Mouse (Mus musculus): ENCODE measurements around the gene Serhl. TPM values are rescaled to one million over a fixed set of nuclear protein-coding genes. Genes with fewer than 3 reads are reported as not detected.

Serhl gene
- polyA plus RNA-seq, 1 experiment from 2014 or later = 58.9 TPM

DNA sequence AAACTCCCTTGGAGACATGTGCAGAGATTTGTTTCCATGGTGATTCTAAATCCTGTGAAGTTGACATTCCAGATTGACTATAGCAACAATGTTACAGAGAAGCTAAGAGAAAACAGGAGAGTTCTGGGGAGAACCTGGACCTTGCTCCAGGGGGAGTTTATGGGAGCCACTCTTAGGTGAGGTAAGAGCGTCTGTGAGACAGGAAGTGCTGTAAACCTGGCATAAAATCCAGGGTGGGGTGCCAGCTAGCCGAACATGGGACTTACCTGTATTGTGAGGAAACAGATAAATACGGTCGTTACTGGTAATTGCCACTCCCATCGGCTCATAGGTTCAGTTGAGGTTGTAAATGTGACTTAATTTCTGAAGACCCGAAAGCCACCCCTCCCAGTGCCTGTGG is 17.1 kb downstream of the Serhl start:
- Histone ChIP-seq H3K27me3 (replicated peaks) (no peaks in the 10 kb centered on the region), H3K9me3 (replicated peaks) (no peaks in the 10 kb centered on the region), H3K27ac (ENCODE audit: poor library complexity, severe bottlenecking) (no peak overlapping the region), H3K36me3 (peaks cover 30% of the 10 kb centered on the region), H3K9ac (no peak overlapping the region), H3K4me1 (replicated peaks) (peaks cover 3% of the 10 kb centered on the region), H3K4me2 (no peak overlapping the region), H3K4me3 (no peak overlapping the region)
- WGBS = 79% methylated on average over 6 of the region's 6 CpGs
- ATAC-seq (ENCODE audit: insufficient number of reproducible peaks, low FRiP score) = no peak

DNA sequence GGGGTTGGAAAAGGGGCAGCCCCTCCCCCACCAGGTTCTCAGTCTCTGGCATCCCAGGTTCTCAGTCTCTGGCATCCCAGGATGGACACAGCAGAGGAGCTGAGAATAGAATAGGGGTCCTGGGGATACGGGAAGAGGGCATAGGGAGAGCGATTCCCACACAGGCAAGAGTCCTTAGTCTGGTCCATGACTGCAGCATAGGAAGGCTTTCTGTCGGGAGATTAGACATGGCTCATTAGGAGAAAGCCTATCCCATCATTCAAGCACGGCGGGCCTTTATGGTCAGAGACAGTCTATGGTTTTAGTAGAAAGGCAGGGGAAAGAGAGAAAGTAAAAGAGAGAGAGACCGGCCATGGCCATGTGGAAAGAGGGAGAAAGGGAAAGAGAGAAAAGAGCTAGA is 18.5 kb downstream of the Serhl start:
- ATAC-seq (ENCODE audit: insufficient number of reproducible peaks, low FRiP score) = no peak
- Histone ChIP-seq H3K4me1 (replicated peaks) (peaks cover 3% of the 10 kb centered on the region), H3K4me3 (no peak overlapping the region), H3K9ac (no peak overlapping the region), H3K27me3 (replicated peaks) (no peaks in the 10 kb centered on the region), H3K36me3 (peaks cover 30% of the 10 kb centered on the region), H3K27ac (ENCODE audit: poor library complexity, severe bottlenecking) (no peak overlapping the region), H3K4me2 (no peak overlapping the region), H3K9me3 (replicated peaks) (no peaks in the 10 kb centered on the region)
- WGBS = 72% methylated on average over 6 of the region's 6 CpGs

DNA sequence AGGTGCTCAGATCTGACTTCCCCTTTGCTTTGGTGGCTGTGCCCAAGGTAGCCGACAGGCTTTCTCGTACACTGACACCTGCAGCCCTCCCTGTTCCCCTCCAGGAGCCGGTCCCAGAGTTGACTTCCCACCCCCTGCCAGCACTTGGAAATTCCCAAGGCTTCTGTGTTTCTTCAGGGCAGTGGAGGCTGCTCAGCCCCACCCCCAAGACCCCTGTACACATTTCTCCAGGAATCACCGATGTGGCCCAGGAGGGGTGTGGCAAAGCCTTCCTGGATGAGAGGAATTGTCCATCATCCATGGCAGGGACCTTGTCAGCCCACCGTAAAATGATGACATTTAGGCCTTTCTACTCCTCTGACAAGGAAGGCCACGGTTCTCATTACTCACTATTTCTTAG is 22.0 kb downstream of the Serhl start:
- no peaks in the 10 kb centered on the region for H3K27me3 ChIP-seq (replicated peaks)
- WGBS = 54% methylated on average over 6 of the region's 6 CpGs
- no peak for ATAC-seq (ENCODE audit: insufficient number of reproducible peaks, low FRiP score)

DNA sequence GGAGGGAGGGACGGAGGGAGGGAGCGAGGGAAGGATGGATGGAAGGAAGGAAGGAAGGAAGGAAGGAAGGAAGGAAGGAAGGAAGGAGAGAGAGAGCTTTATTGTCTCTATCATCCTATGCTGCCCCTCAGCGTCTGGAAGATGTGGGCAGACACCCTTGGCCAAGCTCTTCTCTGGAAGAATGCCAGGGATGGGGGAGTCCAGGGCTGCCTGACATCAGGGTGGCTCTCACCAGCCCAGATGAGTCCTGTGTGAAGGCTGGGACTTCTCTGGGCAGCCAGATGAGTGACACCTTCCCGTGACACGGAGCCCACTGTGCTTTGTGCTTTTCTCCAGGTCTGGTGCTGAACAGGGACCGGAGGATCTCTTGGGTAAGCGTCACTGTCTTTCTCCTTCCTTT is 22.6 kb downstream of the Serhl start:
- no peaks in the 10 kb centered on the region for H3K9me3 ChIP-seq (replicated peaks)
- H3K4me2 ChIP-seq = no peak overlapping the region
- peaks cover 13% of the 10 kb centered on the region for H3K4me1 ChIP-seq (replicated peaks)
- H3K27ac ChIP-seq (ENCODE audit: poor library complexity, severe bottlenecking) = no peak overlapping the region
- H3K9ac ChIP-seq = no peak overlapping the region
- H3K27me3 ChIP-seq (replicated peaks) = no peaks in the 10 kb centered on the region
- peaks cover 31% of the 10 kb centered on the region for H3K36me3 ChIP-seq
- H3K4me3 ChIP-seq = no peak overlapping the region
- 71% methylated on average over 7 of the region's 7 CpGs for WGBS
- ATAC-seq (ENCODE audit: insufficient number of reproducible peaks, low FRiP score) = no peak

More for the DNA sequence above, 22.0 kb downstream of the Serhl start:
- no peak overlapping the region for H3K9ac ChIP-seq
- no peak overlapping the region for H3K4me3 ChIP-seq
- H3K4me1 ChIP-seq (replicated peaks) = peaks cover 13% of the 10 kb centered on the region
- H3K9me3 ChIP-seq (replicated peaks) = no peaks in the 10 kb centered on the region
- no peak overlapping the region for H3K27ac ChIP-seq (ENCODE audit: poor library complexity, severe bottlenecking)
- H3K4me2 ChIP-seq = no peak overlapping the region
- peaks cover 31% of the 10 kb centered on the region for H3K36me3 ChIP-seq

DNA sequence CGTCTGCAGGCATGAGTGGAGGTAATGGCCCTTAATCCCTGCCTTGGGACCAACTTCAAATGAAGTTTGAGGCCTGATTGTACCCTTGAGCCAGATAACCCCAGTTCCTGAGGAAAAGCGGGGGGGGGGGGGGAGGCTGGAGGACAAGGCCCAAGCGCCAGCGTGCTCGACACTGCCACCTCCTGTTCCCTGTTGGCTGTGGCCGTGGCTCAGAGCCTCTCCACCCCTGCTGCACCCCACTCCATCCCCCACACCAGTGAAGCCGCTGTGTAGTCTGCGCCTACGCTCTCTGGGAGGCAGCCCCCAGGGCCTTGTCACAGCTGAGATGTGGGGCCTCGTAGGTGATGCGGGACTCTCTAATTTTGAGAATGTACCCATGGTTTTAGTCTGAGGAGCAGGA is 23.6 kb downstream of the Serhl start:
- Histone ChIP-seq H3K9ac (no peak overlapping the region), H3K4me3 (no peak overlapping the region), H3K4me2 (peak overlapping the region; percentile 36; the same call in 1 of the 2 replicates), H3K27me3 (replicated peaks) (no peaks in the 10 kb centered on the region), H3K27ac (ENCODE audit: poor library complexity, severe bottlenecking) (no peak overlapping the region), H3K36me3 (peaks cover 40% of the 10 kb centered on the region), H3K4me1 (replicated peaks) (peaks cover 13% of the 10 kb centered on the region), H3K9me3 (replicated peaks) (no peaks in the 10 kb centered on the region)
- WGBS = 12% methylated on average over 11 of the region's 11 CpGs
- ATAC-seq (ENCODE audit: insufficient number of reproducible peaks, low FRiP score) = 0 out of 2 replicates have a peak, but pooled peaks have one; percentile 62

DNA sequence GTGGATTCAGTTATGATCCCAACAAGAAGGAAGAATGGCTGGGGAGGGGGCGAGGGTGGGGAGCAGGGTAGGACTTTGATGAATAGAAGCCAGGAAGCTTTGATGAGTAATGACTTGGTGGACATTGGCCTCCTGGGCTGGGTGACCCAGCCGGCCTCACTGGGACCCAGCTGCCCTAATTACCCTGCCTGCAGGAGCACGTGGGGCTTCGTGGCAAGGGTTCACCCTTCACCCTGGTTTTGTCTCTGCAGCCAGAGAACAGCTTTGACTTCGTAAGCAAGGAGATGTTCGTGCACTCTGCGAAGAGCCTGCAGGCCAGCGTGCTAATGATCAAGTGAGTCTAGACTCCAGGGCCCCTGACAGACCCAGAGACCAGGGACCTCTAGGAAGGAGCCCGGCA is 24.8 kb downstream of the Serhl start:
- Histone ChIP-seq H3K27me3 (replicated peaks) (no peaks in the 10 kb centered on the region), H3K9me3 (replicated peaks) (no peaks in the 10 kb centered on the region), H3K4me1 (replicated peaks) (peaks cover 17% of the 10 kb centered on the region), H3K9ac (no peak overlapping the region), H3K4me3 (no peak overlapping the region), H3K4me2 (no peak overlapping the region), H3K36me3 (peaks cover 51% of the 10 kb centered on the region), H3K27ac (ENCODE audit: poor library complexity, severe bottlenecking) (no peak overlapping the region)
- WGBS = 84% methylated on average over 9 of the region's 9 CpGs
- no peak for ATAC-seq (ENCODE audit: insufficient number of reproducible peaks, low FRiP score)

DNA sequence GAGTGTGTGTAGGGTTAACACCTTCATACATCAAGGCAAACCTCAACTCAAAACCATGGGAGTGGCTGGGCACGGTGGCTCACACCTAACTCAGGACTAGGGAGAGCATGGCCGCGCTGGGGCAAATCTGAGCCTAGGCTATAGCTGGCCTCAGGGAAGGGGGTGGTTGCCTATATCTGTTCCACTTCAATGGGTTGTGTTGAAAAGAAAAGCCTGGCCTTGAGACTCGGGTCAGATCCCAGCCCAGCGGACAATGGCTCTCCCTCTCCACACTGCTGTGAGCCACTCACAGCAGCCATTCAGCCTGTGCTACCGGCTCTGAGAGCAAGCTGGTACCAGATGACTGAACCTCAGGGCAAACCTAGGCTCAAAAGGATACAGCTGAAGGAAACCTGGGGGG is 25.8 kb downstream of the Serhl start:
- Histone ChIP-seq H3K4me1 (replicated peaks) (peaks cover 17% of the 10 kb centered on the region), H3K4me2 (no peak overlapping the region), H3K4me3 (no peak overlapping the region), H3K27ac (ENCODE audit: poor library complexity, severe bottlenecking) (no peak overlapping the region), H3K9me3 (replicated peaks) (no peaks in the 10 kb centered on the region), H3K9ac (no peak overlapping the region), H3K36me3 (peaks cover 55% of the 10 kb centered on the region), H3K27me3 (replicated peaks) (no peaks in the 10 kb centered on the region)
- 74% methylated on average over 6 of the region's 6 CpGs for WGBS
- ATAC-seq (ENCODE audit: insufficient number of reproducible peaks, low FRiP score) = no peak

DNA sequence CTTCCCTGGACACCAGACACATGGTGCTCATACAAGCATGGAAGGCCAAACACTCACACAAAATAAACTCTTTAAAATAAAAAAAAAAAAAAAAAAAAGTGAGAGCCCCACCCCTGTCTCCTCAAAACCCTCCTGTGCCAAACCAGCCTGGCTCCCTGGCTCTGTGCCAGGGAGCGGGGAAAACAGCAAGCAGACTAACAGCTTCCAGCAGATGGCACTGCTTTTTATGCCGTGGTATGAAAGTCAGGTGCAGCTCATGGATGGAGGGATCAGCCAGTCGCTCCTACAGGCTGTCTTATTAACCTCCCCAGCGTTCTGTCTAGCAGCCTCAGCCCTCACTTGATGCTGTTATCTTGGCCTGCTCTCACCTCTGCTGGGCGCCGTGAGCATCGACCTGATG is 29.1 kb downstream of the Serhl start:
- H3K27ac ChIP-seq (ENCODE audit: poor library complexity, severe bottlenecking) = no peak overlapping the region
- ATAC-seq (ENCODE audit: insufficient number of reproducible peaks, low FRiP score) = no peak
- no peaks in the 10 kb centered on the region for H3K9me3 ChIP-seq (replicated peaks)
- H3K9ac ChIP-seq = no peak overlapping the region
- peaks cover 57% of the 10 kb centered on the region for H3K36me3 ChIP-seq
- H3K4me2 ChIP-seq = no peak overlapping the region
- H3K4me1 ChIP-seq (replicated peaks) = peaks cover 18% of the 10 kb centered on the region
- H3K4me3 ChIP-seq = no peak overlapping the region
- WGBS = 45% methylated on average over 7 of the region's 7 CpGs
- no peaks in the 10 kb centered on the region for H3K27me3 ChIP-seq (replicated peaks)

DNA sequence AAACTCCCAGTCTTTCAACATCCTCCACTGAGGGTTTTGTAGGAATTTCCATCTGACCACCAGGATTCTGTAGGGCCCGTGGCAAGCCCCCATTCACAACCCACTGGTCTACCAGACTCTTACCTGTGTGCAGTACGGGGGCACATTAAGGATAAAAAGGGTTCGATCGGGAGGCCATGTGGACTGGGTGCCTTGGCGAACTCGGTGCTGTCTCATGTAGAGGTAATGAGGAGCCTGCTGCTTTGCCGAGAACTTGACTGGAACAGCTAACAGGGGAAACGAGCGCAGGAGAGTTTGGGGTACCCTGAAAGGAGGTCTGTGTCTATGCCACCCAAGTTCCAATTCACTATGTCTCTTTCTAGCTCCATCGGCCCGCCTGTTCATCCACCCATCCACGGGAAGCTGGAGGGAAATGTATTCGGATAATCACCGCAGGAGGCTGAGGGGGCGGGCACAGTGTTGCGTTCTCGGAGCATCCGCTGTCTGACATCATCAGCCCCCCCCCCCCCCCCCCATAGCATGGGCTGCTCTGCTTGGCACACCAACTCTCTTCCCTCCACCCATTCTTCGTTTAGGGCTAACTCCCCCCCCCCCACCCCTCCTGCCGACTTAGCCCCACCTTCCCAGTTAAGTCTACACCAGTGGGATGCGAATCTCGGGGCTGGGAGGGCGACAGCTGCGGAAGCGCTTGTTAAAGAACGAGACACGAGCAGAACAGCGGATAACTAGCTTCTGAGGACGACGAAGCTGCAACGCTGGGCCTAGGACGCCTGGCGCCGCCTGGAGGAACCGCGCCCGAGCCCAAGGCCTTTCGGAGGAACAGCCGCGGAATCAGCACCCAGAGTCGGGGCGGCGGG is 32.6 kb downstream of the Serhl start:
- peaks cover 12% of the 10 kb centered on the region for H3K4me1 ChIP-seq (replicated peaks)
- peak overlapping the region; percentile 78 for H3K9ac ChIP-seq
- no peaks in the 10 kb centered on the region for H3K27me3 ChIP-seq (replicated peaks)
- H3K4me2 ChIP-seq = peak overlapping the region; percentile 96
- H3K36me3 ChIP-seq = peaks cover 51% of the 10 kb centered on the region
- ATAC-seq (ENCODE audit: insufficient number of reproducible peaks, low FRiP score) = peak; percentile 54
- H3K27ac ChIP-seq (ENCODE audit: poor library complexity, severe bottlenecking) = peak overlapping the region; percentile 57
- H3K4me3 ChIP-seq = peak overlapping the region; percentile 87
- H3K9me3 ChIP-seq (replicated peaks) = no peaks in the 10 kb centered on the region
- WGBS = 3% methylated on average over 41 of the region's 43 CpGs

DNA sequence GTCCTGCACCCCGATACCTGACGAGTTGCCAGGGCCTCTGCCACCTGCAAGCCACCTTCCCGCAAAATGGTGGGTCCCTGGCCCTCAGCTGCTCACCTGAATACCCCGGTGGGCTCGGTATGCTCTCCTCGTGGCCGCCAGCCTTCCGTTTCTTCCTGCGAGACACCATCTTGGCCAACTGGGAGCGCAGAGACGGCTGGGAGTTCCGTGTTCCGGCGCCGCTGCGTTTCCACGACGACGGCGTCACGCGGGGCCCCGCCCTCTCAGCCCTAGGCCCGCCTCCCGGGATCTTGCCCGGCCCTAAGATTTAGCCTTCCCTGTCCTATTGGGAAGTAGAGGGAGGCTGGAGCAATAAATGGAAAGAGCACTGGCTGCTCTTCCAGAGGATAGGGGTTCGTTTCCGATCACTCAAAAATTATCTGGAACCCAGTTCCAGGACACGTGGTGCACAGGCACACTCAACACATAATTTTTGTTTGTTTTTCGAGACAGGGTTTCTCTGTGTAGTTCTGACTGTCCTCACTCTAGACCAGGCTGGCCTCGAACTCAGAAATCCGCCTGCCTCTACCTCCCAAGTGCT is 33.4 kb downstream of the Serhl start, which contains the start of gene Rrp7a:
Gene Rrp7a (minus strand): TSS at position 236 of the 580 bp plus-strand sequence.
- 9% methylated on average over 32 of the region's 32 CpGs for WGBS
- H3K4me3 ChIP-seq = peak within 1 kb of the TSS; percentile 87
- peak; percentile 91 for ATAC-seq (ENCODE audit: insufficient number of reproducible peaks, low FRiP score)
- peaks cover 12% of the 10 kb centered on the region for H3K4me1 ChIP-seq (replicated peaks)
- H3K27me3 ChIP-seq (replicated peaks) = no peaks in the 10 kb centered on the region
- H3K4me2 ChIP-seq = peak within 1 kb of the TSS; percentile 96
- H3K27ac ChIP-seq (ENCODE audit: poor library complexity, severe bottlenecking) = peak within 1 kb of the TSS; percentile 57
- H3K36me3 ChIP-seq = peaks cover 51% of the 10 kb centered on the region
- H3K9ac ChIP-seq = peak within 1 kb of the TSS; percentile 78
- no peaks in the 10 kb centered on the region for H3K9me3 ChIP-seq (replicated peaks)

DNA sequence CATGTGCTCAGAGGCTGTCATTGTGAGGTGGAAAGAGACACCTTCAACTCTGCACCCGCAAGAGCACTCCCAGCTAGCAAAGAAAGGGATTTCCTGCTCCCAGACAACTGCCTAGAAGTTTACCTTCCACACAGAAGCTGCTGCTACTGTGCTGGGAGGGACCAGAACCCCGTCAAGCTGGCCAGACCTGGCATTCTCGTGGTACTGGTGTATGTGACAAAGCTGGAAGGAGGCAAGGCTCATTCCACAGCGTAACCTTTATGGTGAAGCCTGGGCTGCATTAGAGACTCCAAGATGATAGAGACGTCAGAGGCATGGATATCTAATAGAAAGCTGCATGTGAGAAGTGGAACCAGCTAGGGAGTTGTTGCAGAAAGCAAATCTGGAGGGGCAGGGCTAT is 35.3 kb downstream of the Serhl start:
- Histone ChIP-seq H3K27ac (ENCODE audit: poor library complexity, severe bottlenecking) (no peak overlapping the region), H3K36me3 (peaks cover 52% of the 10 kb centered on the region), H3K4me3 (no peak overlapping the region), H3K27me3 (replicated peaks) (no peaks in the 10 kb centered on the region), H3K4me1 (replicated peaks) (peaks cover 8% of the 10 kb centered on the region), H3K9ac (no peak overlapping the region), H3K9me3 (replicated peaks) (no peaks in the 10 kb centered on the region), H3K4me2 (no peak overlapping the region)
- WGBS = 68% methylated on average over 5 of the region's 5 CpGs
- no peak for ATAC-seq (ENCODE audit: insufficient number of reproducible peaks, low FRiP score)
